Mouse (Mus musculus) ZHBTc4 (cell line): ENCODE measurements around the gene Spg7.

Source experiments
- DNase-seq: peaks from one replicate; pipeline ENCODE4 v3.0.0-alpha.2; 2011; ENCODE audit warnings: low read depth, low spot score

The Spg7 gene

GRCm38 (mm10) chr8:123041008-123041773 is 21.6 kb upstream of the Spg7 start:
- DNase-seq, result peak; percentile 39

DNA sequence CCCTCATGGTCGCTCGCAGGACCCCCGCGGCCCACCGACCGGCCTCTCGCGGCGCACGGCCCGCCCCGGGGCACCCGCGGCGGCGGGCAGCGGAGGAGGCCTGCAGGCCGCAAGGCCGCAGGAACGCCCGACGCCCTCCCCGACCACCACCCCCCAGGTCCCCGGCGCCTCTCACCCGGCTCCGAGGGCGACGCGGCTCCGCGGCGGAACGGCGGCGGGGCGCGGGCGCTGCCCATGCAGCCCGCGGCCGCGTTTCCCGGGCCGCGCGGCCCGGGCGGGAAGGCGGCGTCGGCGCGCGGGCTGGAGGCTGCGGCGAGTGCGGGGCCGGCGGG is 21.0 kb upstream of the Spg7 start:
- DNase-seq, result no peak

DNA sequence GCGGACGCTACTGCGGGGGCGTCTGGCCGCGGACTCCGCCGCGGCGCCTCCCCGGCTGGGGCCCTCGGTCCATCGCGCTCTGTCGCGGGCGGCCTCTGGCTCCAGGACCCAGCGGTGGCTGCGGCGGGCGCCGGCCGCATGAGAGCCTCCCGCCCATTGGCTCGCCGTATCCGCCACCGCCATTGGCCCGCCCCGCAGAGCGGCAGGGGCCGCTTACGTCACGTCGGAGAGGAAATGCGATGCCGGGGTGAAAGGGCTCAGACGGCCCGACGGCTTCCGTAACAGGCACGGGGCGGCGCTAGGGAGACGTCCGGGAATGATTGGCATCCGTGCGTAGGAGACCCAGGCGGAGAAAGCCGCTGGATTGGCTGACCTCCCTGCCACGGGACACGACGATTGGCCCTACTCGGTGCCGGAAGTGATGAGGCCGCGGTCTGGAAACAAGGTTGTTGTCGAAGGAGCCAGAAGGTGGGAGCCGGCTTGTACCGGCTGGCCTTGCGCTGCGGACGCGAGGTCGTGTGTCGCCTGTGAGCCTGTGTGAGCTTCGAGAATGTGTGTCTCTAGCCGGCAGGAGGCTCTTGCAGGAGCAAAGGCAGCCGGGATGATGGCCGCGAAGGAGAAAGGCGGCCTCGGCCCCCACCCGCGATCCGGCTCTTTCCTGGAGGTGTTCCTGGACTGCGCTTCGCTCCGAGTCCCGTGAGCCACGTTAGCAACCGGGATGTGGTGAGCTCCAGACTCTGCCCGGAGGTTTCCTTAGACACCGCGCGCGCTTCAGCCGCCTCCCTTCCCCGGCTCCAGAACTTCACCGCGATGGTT is 20.4 kb upstream of the Spg7 start, which contains the start of gene Ankrd11:
Gene Ankrd11, minus strand, starts transcription at position 120 of the 816 bp plus-strand sequence.
- DNase-seq, result peak; percentile 100

DNA sequence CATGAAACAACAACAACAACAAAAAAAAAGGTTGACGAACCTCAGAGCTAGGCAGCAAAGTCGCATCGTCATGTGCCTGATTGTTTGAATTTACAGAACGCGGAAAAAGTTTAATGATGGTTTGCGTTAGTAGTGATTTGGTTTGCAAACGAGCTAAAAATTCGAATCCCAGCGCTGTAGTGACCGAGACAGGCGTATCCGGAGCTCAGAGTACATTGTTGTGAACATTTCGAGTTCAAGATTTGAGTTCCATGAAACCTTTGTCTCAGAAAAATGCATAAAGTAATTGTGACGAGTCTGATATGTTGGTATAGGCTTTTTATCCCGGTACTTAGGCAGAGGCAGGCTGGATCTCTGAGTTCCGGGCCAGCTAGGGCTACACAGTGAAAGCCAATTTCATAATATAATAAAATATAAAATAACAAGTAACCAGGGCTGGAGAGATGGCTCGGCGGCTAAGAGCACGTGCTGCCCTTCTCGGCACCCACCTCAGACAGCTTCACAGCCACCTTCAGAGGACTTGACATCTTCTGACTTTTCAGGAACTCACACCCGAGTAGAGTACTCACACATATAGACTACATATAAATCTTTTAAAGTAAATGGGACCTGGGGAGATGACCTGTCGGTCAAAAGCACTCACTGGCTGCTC is 19.6 kb upstream of the Spg7 start:
- no peak for DNase-seq

- DNase-seq, result no peak
These were observed 18.8 kb upstream of the Spg7 start for GRCm38 (mm10) chr8:123043941-123044340.

DNA sequence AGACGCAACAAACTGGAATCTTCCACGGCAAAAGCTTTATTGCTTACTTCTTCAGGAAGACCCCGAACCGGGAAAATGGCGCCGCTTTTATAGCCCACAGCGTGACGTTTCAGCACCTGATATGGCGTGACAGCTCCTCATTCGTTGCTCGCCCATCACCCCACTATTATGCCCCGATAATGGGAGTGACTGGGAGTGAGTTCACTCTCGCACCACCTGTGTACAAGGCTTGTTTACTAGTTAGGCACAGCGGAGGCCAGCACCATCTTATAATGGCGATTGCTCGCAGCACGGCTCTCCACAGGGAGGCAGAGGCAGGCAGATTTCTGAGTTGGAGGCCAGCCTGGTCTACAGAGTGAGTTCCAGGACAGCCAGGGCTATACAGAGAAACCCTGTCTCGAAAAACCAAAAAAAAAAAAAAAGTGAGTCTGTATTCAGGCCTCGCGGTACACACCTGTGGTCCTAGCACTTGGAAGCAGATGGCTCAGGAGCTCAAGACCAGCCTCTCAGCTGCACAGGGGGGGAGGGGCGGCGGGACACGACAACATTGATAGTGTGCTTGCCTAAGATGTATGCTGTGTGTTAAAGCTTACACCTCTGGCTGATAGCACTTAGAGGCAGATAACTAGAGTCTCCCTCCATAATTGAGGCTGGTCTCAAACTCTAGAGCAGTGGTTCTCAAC is 17.9 kb upstream of the Spg7 start:
- peak; percentile 69 for DNase-seq

DNA sequence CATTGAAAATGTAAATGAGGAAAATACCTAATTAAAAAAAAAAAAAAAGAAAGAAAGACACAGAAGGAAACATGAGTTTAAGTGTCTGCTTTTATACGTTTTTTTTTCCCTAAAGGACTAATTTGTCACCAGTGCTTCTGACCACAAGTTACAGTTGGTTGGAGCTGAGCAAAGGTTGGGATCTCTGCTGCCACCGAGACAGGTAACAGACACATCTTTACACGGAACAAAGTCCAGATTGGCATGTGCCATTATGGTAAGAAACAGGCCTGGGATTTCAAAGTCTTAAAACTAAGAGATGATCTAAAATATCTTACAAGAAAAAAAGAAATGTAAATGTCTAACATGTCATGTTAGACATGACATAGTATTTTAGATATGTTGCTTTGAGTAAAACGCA is 16.0 kb upstream of the Spg7 start:
- DNase-seq, result no peak

DNA sequence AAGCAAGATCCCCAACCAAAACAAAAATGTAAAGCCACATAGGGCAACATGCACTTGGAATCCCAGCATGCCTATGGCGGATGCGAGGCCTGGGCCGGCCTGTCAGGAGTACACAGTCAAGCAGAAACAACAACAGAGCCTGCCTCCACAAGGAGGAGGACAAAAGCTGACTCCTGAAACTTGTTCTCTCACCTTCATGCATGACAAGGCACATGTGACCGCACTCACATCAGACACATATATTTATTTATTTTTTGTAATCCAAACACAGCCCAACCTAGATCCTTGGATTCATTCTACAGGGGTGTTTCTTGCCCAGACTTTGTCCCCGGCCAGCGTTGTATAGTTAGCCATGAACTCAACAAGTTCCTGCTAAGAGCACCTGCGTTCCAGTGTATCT is 14.9 kb upstream of the Spg7 start:
- no peak for DNase-seq

GRCm38 (mm10) chr8:123048402-123048801 is 14.3 kb upstream of the Spg7 start:
- no peak for DNase-seq

DNA sequence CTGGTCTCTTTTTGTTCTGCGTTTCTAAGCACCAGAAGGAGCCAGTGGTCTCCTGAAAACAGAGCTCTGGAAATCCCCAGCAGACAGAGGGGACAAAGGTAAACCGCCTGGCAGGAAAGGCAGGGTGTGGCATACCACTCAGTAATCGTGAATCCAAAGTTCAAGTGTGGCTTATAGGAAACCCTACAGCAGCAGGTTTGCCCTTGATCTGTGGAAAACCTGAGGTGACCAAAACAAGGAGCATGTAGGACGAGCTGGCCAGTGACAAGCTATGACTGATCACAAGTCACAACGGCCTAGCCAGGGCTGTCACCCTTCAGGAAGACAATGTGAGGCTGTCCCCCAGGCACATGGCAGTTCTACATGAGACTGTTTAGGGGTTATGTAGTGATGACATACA is 11.3 kb upstream of the Spg7 start:
- DNase-seq, result no peak

GRCm38 (mm10) chr8:123064072-123064471 is 1.3 kb downstream of the Spg7 start:
- DNase-seq, result no peak

GRCm38 (mm10) chr8:123064809-123065213 is 2.1 kb downstream of the Spg7 start:
- DNase-seq, result peak; percentile 53

GRCm38 (mm10) chr8:123065214-123066100 is 2.7 kb downstream of the Spg7 start:
- DNase-seq, result peak; percentile 99

- peak; percentile 73 for DNase-seq
These were observed 3.5 kb downstream of the Spg7 start for GRCm38 (mm10) chr8:123066101-123066683.

DNA sequence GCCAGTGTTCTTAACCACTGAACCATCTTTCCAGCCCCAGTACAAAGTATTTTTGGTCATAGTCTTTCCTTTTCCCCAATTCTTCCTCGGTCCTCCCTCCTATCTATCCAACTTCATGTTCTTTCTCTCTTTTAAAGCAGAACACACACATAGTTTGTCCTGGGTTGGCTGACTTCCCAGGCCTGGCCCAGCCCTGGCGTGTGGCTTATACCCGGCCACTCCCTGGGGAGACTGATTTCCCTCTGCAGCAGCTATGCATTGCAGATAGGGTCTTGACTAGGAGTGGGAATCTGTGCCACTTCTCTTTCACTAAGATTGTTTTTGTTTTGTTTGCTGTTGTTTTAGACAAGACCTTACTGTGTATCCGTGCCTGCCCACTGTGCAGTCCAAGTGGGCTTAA is 8.4 kb downstream of the Spg7 start:
- no peak for DNase-seq

DNA sequence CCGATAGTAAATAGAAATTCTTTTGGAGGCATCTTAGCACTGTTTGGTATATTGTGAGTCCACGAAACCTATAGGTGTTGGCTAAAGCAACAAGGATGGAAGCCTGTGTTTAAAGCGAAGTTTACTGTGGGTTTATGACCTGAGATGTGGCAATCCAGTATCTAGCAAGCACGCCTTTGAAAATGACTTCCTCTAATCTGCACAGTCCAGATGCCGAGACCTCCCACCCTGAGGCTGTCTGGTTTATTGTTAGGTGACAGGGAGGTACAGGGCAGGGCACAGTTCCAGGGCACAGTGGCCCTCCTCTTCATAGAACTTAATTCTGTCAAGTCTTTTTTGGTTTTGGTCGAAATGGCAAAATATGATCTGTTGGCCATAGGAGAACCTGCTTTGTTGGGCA is 14.5 kb downstream of the Spg7 start:
- no peak for DNase-seq

DNA sequence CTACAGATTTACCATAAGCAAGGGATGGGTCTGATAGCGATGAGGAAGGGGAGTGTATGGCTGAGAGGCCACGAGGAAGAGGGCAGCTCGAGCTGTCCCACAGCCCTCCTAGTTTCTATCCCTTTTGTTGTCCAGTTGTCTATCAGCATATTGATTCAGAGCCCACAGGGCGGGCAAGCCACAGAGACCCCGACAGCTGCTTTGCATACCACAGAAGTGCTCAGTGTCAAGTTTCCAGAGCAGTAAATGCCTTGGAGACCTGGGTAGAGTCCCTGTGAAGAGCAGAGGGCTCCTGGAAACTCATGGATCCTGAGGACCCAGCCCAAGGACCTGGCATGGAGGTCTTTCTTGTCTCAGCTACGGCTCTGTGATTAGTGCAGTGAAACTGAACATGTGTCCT is 20.3 kb downstream of the Spg7 start:
- DNase-seq, result no peak

- DNase-seq, result no peak
These were observed 20.9 kb downstream of the Spg7 start for GRCm38 (mm10) chr8:123083610-123084009.

- no peak for DNase-seq
These were observed 24.5 kb downstream of the Spg7 start for GRCm38 (mm10) chr8:123087289-123087688.

DNA sequence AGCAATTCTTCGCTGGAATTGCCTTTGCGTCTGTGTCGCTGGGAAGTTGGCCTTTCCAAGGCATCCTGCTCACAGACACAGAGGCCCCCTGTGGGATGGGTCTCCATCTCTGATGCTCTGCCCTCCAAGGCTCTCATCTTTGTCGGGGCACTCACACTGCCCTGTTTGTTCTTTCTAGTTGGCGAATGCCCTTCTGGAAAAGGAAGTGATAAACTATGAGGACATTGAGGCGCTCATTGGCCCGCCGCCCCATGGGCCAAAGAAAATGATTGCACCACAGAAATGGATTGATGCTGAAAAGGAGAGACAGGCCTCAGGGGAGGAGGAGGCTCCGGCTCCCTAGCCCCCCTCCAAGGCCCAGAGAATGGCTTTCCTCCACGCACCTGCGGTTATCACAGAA is 34.5 kb downstream of the Spg7 start:
- DNase-seq, result no peak
